Mouse (Mus musculus) embryonic fibroblast, embryonic 13.5 days (primary cell): ENCODE results near the gene Map4k4.

Source experiments
- CTCF ChIP-seq: IDR thresholded peaks from 2 replicates; pipeline ENCODE4 v1.5.1; 2011; ENCODE audit warnings: mild to moderate bottlenecking, control low read depth, low read length, moderate library complexity, borderline replicate concordance; ENCODE audit not compliant: insufficient read depth
- POLR2A ChIP-seq: IDR thresholded peaks from 2 replicates; pipeline ENCODE4 v1.6.1; 2011; ENCODE audit warnings: low read depth, mild to moderate bottlenecking, control low read depth, low read length, moderate library complexity

GRCm38 (mm10) chr1:39895097-39895496 is 5.6 kb upstream of the Map4k4 start:
- no peak for TF ChIP-seq POLR2A
- TF ChIP-seq CTCF: no peak
